Mouse (Mus musculus): Measurements from ENCODE around the gene Art3.
"Not testable (repeated sequence)": the region's sequence is repeated elsewhere in the genome, so short reads cannot be mapped to it uniquely, and the experiment has no call there.

Gene Art3

DNA sequence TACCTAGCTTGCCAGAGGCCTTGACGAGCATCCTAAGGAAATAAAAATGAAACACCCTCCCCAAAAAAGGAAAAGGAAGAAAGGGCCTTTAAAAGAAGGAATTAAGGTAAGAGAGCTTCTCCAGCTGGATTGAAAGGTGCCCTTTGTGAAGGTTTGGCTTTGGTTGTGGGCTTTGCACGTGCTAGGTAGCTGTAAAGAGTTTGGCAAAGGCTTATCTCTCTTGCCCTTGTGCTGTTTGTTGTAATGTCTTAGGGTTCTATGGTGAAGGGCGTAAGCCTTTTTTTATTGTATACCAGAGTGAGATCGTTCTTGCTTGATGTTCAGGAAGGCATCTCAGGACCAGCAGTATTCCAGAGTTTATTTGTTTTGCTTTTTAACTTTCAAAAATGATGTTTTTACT lies 9.0 kb downstream of the Art3 start:
- DNase-seq = no peak

- no peak for DNase-seq
These were observed 13.4 kb downstream of the Art3 start for GRCm38 (mm10) chr5:92345006-92345405.

DNA sequence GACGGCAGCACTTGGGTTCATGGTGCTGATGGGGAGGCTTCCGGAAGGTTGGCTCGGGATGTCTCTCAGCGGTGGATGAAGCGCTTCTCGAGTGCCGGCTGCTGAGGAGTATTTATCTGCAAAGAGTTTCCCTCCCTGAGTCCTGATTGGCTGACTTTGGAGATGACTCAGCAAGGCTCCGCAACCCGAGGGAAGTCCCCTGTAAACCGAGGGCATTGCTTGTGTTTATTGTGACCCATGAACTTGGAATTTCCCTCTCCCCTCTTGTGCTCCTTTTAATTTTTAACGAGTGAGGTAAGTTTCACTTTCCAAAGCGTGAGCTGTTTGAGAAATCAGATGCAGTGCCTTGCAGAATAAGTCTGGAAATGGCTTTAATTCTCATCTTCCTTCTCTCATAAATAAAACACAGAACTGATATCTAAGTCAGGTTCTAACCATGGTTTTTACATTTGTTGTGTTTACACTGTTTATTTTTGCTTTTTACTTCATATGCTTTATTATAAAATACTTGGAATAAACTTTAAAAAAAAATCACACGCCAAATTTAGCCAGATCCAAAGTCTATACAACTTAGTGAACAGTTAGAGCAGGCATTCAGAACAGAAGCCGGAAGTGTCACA lies 17.3 kb downstream of the Art3 start, which contains the start of gene Cxcl10:
Gene Cxcl10, minus strand, starts transcription at position 96 of the 620 bp plus-strand sequence.
- peak; percentile 78 to 87 for DNase-seq

- DNase-seq = no peak
These were observed 18.1 kb downstream of the Art3 start for GRCm38 (mm10) chr5:92349731-92350130.

DNA sequence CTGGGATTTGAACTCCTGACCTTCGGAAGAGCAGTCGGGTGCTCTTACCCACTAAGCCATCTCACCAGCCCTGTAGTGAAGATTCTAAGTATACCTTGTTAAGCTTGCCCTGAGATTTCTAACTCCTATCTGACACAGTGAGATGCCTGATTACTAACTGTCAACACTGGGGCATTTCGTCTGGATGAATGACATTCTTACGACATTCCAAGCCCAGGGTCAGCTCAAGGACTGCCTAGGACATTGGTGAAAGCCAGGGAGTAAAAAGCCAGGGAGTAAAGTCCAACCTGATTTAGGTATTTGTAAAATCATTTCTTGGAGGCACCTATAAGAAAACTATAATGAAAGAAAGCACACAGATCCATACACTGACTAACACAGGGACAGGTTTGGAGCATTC lies 21.1 kb downstream of the Art3 start:
- DNase-seq = not testable (repeated sequence)

- DNase-seq = peak; percentile 51 to 72
These were observed 21.9 kb downstream of the Art3 start for GRCm38 (mm10) chr5:92353517-92353916.

DNA sequence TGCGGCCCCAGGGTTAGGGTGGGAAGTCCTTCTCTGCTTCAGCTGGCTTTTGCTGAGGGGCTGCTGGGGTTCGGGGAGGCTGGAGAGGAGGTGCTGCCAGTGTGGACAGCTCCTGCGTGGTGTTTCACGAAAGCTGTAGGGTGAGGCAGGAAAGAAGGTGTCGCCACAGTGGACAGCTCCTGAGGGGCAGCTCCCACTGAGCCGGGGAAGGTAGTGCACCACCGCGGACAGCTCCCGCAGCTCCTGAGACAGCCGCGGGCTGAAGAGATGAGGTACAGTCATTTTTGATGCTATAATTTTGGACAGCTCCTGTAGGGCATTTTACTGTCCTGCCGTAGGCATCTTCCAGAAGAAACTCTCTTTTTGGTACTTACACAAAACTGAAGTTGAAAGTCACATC lies 26.4 kb downstream of the Art3 start:
- DNase-seq = peak in 1 of 2 experiments; percentile 44

DNA sequence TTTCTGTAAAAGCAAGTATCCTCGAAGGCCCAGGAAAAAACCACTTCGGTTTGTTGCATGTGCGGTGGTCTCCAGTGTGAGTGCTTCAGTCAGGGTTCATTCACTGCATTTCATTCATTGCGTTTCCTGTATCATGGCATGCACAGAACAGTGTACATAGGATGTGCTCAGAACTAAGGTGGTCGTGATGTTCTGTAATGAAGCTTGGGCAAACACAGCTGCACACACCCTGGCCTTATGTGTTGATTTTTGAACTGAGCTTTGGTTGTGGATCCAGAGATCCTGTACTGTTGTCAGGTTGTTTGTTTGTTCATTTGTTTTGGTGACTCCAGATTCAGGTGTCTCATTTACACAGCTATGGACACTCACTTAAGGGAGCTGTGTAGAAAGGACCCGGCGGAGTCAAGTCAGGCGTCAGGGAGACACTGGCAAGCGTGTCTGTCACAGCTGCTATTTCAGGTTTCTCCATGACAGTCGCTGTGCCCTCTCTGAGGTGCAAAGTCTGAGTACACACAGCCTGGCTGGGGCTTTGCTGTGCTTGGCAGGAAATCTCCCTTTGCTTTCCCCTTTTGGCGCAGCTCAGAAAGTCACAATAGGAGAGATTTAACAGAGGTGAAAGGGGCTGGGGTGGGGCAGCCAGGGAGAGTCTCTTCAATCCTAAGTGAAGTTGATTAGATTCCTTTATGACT lies 27.3 kb downstream of the Art3 start:
- DNase-seq = peak in 1 of 2 experiments; percentile 39

DNA sequence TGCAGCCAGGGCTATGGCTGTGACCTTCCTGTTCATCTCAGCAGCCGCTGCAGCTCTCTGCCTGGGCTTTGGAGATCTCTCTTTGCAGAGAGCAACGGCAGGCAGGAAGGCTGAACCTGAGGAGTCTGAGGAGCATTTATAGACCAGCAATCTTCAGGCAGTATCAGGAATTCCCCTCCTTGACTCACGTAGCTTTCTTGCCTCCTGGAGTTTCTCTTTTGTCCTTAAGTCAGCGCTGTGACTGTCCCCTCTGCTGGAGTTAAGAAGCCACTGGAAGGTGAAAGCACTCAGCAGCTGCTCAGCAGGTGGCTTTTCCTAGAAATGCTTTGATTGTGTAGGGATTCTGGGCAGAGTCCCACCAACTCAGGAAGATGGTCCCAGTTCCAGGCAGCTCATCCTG lies 31.6 kb downstream of the Art3 start:
- DNase-seq = no peak

DNA sequence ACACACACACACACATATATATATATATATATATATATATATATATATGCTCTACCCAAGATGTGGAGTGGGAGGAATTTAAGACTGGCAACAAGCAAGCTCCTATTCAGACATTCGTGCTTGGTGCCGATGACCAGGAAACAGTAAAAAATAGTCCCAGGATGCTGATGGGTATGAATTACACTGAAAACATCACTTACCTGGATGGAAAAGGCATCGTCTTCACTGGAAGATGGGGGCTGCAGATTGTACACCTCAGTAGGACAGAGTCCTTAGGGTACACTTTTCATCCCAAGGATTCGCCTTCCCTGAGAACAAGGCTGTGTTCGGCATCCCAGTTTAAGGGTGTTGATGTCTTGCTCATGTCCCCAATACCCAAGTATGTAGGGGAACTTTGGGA lies 32.4 kb downstream of the Art3 start:
- DNase-seq = no peak

- peak; percentile 52 to 59 for DNase-seq
These were observed 33.6 kb downstream of the Art3 start for GRCm38 (mm10) chr5:92365146-92365705.

GRCm38 (mm10) chr5:92366565-92366964 lies 34.9 kb downstream of the Art3 start:
- no peak for DNase-seq

GRCm38 (mm10) chr5:92368392-92368791 lies 36.8 kb downstream of the Art3 start:
- no peak for DNase-seq

DNA sequence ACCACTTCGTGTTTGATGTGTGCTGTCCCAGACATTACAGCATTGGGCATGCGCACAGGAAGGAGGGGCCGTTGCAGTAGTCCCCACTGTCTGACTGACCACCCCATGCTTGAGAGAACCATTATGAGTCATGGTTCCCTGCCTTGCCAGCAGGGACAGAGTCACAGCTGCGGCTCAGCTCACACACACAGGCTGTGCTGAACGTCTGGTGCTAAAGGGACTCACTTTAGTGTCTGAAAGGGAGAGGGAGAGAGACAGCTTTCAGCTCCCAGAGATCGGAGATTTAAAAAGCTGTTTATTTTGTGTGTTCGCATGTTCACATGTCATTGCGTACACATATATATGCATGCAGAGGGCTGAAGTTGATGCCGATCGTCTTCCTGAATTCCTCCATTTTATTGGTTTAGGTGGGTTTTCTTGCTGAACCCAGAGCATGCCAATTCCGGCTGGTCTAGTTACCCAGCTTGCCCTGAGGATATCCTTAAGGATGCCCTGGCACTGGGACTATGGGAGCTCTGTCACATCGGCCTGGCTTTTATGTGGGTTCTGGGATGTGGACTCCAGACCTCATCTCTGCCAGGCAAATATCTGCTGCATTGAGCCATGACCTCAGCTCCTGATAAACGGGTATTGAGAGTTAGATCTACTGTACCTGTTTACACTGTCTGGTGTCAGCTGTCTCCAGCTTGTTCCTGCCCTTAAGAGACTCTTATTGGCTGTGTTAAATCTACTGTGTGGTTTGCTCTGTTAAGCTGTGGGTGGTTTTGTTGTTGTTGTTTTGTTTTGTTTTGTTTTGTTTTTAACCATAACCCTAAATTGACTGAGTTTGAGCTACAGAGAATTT lies 37.7 kb downstream of the Art3 start:
- peak; percentile 39 to 55 for DNase-seq

- no peak for DNase-seq
These were observed 38.8 kb downstream of the Art3 start for GRCm38 (mm10) chr5:92370392-92370791.

GRCm38 (mm10) chr5:92370891-92371290 lies 39.3 kb downstream of the Art3 start:
- no peak for DNase-seq

GRCm38 (mm10) chr5:92371361-92371976 lies 39.8 kb downstream of the Art3 start:
- DNase-seq = peak in 1 of 2 experiments; percentile 4

- no peak for DNase-seq
These were observed 41.0 kb downstream of the Art3 start for GRCm38 (mm10) chr5:92372605-92373004.

GRCm38 (mm10) chr5:92374721-92375142 lies 43.1 kb downstream of the Art3 start:
- DNase-seq = peak; percentile 69 to 75

GRCm38 (mm10) chr5:92375368-92375767 lies 43.7 kb downstream of the Art3 start:
- peak; percentile 52 to 55 for DNase-seq

- DNase-seq = peak in 1 of 2 experiments; percentile 14
These were observed 45.3 kb downstream of the Art3 start for GRCm38 (mm10) chr5:92376795-92377405.

Measured in kidney, postnatal 36 days (tissue).